ENCODE assay signal across 8 mouse cellular contexts in genomic region chr8:105699488-105700215, GRCm38 (mm10). TPM values are rescaled to one million over a fixed set of nuclear protein-coding genes. Genes with fewer than 3 reads are reported as not detected.
A peak's percentile ranks its signal among the peaks of the same experiment; 100 is the strongest.
DNase-seq lines count a peak whose midpoint lies in the region; ATAC-seq lines count a peak whose summit lies in the region.
"Had no signal": no experiment of that assay in that cellular context is flagged by ENCODE, and none has a peak within 500 bp of the region (broad histone marks: within the 10 kb centered on the region; RNA-seq: fewer than 3 reads in every experiment).

No protein-coding gene starts in this region.

- intact Hi-C loops in left cerebral cortex, postnatal 14 days (cut with DNase I), result loop anchor here (5.0 kb wide), 1 partner anchor 77 kb away; no protein-coding TSS in a partner anchor

- 86% methylated on average over 11 of the region's 11 CpGs for WGBS in lung, embryonic 15.5 days
- 88% methylated on average over 11 of the region's 11 CpGs for WGBS in forebrain, embryonic 12.5 days
- WGBS in limb, embryonic 11.5 days, result 93% methylated on average over 11 of the region's 11 CpGs

- no peak for ATAC-seq in lung, embryonic 15.5 days (ENCODE audit: borderline replicate concordance, extremely low read depth, low FRiP score, low TSS enrichment)
- no peak for ATAC-seq in forebrain, embryonic 12.5 days (ENCODE audit: low FRiP score)
- ATAC-seq in limb, embryonic 11.5 days (ENCODE audit: insufficient number of reproducible peaks, low FRiP score, low TSS enrichment, low read depth), result no peak

- H3K36me3 ChIP-seq in lung, embryonic 15.5 days, result peaks cover 15% of the 10 kb centered on the region
- H3K36me3 ChIP-seq in forebrain, embryonic 12.5 days (replicated peaks), result peaks cover 49% of the 10 kb centered on the region
- H3K36me3 ChIP-seq in limb, embryonic 11.5 days (ENCODE audit: control insufficient read depth, insufficient read depth, low read length), result peaks cover 8% of the 10 kb centered on the region; the same call in 1 of the 2 replicates
- H3K36me3 ChIP-seq in splenic B cell, adult 2 months (ENCODE audit: control insufficient read depth, insufficient read depth, low read length, poor library complexity, severe bottlenecking), result peaks cover 13% of the 10 kb centered on the region

- peak overlapping the region; percentile 84 for H3K4me2 ChIP-seq in lung, embryonic 15.5 days
- peak overlapping the region; percentile 95 for H3K4me2 ChIP-seq in forebrain, embryonic 12.5 days
- H3K4me2 ChIP-seq in limb, embryonic 11.5 days (ENCODE audit: low read depth, severe bottlenecking), result peak overlapping the region; percentile 74

- H3K4me3 ChIP-seq in lung, embryonic 15.5 days, result peak overlapping the region; percentile 83
- peak overlapping the region; percentile 66 for H3K4me3 ChIP-seq in forebrain, embryonic 12.5 days (replicated peaks)
- peak overlapping the region; percentile 46 for H3K4me3 ChIP-seq in limb, embryonic 11.5 days (ENCODE audit: low read depth, low read length)

- no peaks in the 10 kb centered on the region; the same call in 1 of the 2 replicates for H3K27me3 ChIP-seq in lung, embryonic 15.5 days
- peaks cover 9% of the 10 kb centered on the region for H3K27me3 ChIP-seq in forebrain, embryonic 12.5 days
- 0 out of 2 replicates have a peak, but pooled peaks cover 3% of the 10 kb centered on the region for H3K27me3 ChIP-seq in limb, embryonic 11.5 days (ENCODE audit: control insufficient read depth, insufficient read depth, low read length)
- H3K27me3 ChIP-seq in splenic B cell, adult 2 months (ENCODE audit: control insufficient read depth, insufficient read depth, low read length, poor library complexity, severe bottlenecking), result no peaks in the 10 kb centered on the region

- H3K9me3 ChIP-seq in lung, embryonic 15.5 days, result no peaks in the 10 kb centered on the region
- H3K9me3 ChIP-seq in forebrain, embryonic 12.5 days, result no peaks in the 10 kb centered on the region
- H3K9me3 ChIP-seq in limb, embryonic 11.5 days (ENCODE audit: control insufficient read depth, low read length), result no peaks in the 10 kb centered on the region

- peak overlapping the region; percentile 96; the same call in 1 of the 2 replicates for H3K27ac ChIP-seq in lung, embryonic 15.5 days
- no peak overlapping the region for H3K27ac ChIP-seq in forebrain, embryonic 12.5 days
- H3K27ac ChIP-seq in limb, embryonic 11.5 days (replicated peaks; ENCODE audit: low read depth, low read length), result no peak overlapping the region

- peaks cover 18% of the 10 kb centered on the region for H3K4me1 ChIP-seq in lung, embryonic 15.5 days
- peaks cover 32% of the 10 kb centered on the region for H3K4me1 ChIP-seq in forebrain, embryonic 12.5 days
- H3K4me1 ChIP-seq in limb, embryonic 11.5 days (ENCODE audit: control insufficient read depth, insufficient read depth, low read length), result peaks cover 10% of the 10 kb centered on the region; the same call in 1 of the 2 replicates

- H3K9ac ChIP-seq in lung, embryonic 15.5 days, result peak overlapping the region; percentile 63
- peak overlapping the region; percentile 70 for H3K9ac ChIP-seq in forebrain, embryonic 12.5 days
- H3K9ac ChIP-seq in limb, embryonic 11.5 days (ENCODE audit: low read length), result no peak overlapping the region

- DNase-seq in lung, postnatal 4 days, result no peak
- DNase-seq in limb, embryonic 11.5 days (ENCODE audit: low spot score), result no peak
- peak; percentile 36 for DNase-seq in splenic B cell, adult 2 months (ENCODE audit: low read depth, low spot score)
- no peak for DNase-seq in urinary bladder, postnatal 25 days (ENCODE audit: low spot score)
- no peak for DNase-seq in left cerebral cortex, postnatal 14 days (ENCODE audit: low spot score in 2 of 2)

RNA-seq across cellular contexts. Expression of gene Acd, which starts 1.2 kb away (rescaled TPM):
- 61.7 and 66.5 TPM in 2 replicates for polyA plus RNA-seq in lung, embryonic 15.5 days (2015; fragmentation: Nextera tagmentation; extraction: Ambion mirVana)
- polyA plus RNA-seq in forebrain, embryonic 12.5 days (2016; fragmentation: Nextera tagmentation; extraction: Ambion mirVana), result 83.0 and 88.7 TPM in 2 replicates
- 68.9 and 71.5 TPM in 2 replicates for polyA plus RNA-seq in limb, embryonic 11.5 days (2014; fragmentation: Nextera tagmentation; extraction: Ambion mirVana)
- 10 to 100 TPM; 46.1 to 47.9 TPM for total RNA-seq in left cerebral cortex, postnatal 14 days (2021)

RNA-seq across cellular contexts. Expression of gene Pard6a, which starts 1.3 kb away (rescaled TPM):
- 16.3 and 17.6 TPM in 2 replicates for polyA plus RNA-seq in lung, embryonic 15.5 days (2015; fragmentation: Nextera tagmentation; extraction: Ambion mirVana)
- 28.9 and 32.5 TPM in 2 replicates for polyA plus RNA-seq in forebrain, embryonic 12.5 days (2016; fragmentation: Nextera tagmentation; extraction: Ambion mirVana)
- 14.6 TPM in 2 replicates for polyA plus RNA-seq in limb, embryonic 11.5 days (2014; fragmentation: Nextera tagmentation; extraction: Ambion mirVana)
- 10 to 100 TPM; 45.6 to 49.5 TPM for total RNA-seq in left cerebral cortex, postnatal 14 days (2021)

RNA-seq across cellular contexts. Expression of gene 4933405L10Rik, which starts 7.8 kb away (rescaled TPM):
- 0.17 TPM in 1 of 2 replicates, not detected in the other for polyA plus RNA-seq in lung, embryonic 15.5 days (2015; fragmentation: Nextera tagmentation; extraction: Ambion mirVana)
- 0.27 and 0.32 TPM in 2 replicates for polyA plus RNA-seq in forebrain, embryonic 12.5 days (2016; fragmentation: Nextera tagmentation; extraction: Ambion mirVana)
- 0.12 TPM in 1 of 2 replicates, not detected in the other for polyA plus RNA-seq in limb, embryonic 11.5 days (2014; fragmentation: Nextera tagmentation; extraction: Ambion mirVana)
- under 1 TPM in 1 of 2 experiments, not detected in 1; 0.78 TPM for total RNA-seq in left cerebral cortex, postnatal 14 days (2021)
- total RNA-seq: granulocyte monocyte progenitor cell, adult 5-6 weeks had no signal

RNA-seq across cellular contexts. Expression of gene Enkd1, which starts 8.4 kb away (rescaled TPM):
- polyA plus RNA-seq in lung, embryonic 15.5 days (2015; fragmentation: Nextera tagmentation; extraction: Ambion mirVana), result 27.3 and 28.9 TPM in 2 replicates
- polyA plus RNA-seq in forebrain, embryonic 12.5 days (2016; fragmentation: Nextera tagmentation; extraction: Ambion mirVana), result 35.7 and 37.0 TPM in 2 replicates
- polyA plus RNA-seq in limb, embryonic 11.5 days (2014; fragmentation: Nextera tagmentation; extraction: Ambion mirVana), result 42.3 and 44.3 TPM in 2 replicates
- 10 to 100 TPM in 1 of 2 experiments, 1 to 10 TPM in 1; 10.0 to 12.3 TPM for total RNA-seq in left cerebral cortex, postnatal 14 days (2021)

RNA-seq across cellular contexts. Expression of gene Carmil2, which starts 13.6 kb away (rescaled TPM):
- 0.77 and 1.4 TPM in 2 replicates for polyA plus RNA-seq in lung, embryonic 15.5 days (2015; fragmentation: Nextera tagmentation; extraction: Ambion mirVana)
- polyA plus RNA-seq in forebrain, embryonic 12.5 days (2016; fragmentation: Nextera tagmentation; extraction: Ambion mirVana), result 4.9 and 5.2 TPM in 2 replicates
- polyA plus RNA-seq in limb, embryonic 11.5 days (2014; fragmentation: Nextera tagmentation; extraction: Ambion mirVana), result 0.45 and 0.73 TPM in 2 replicates
- 10 to 100 TPM; 55.4 to 56.2 TPM for total RNA-seq in left cerebral cortex, postnatal 14 days (2021)
